Mouse (Mus musculus) CD4-positive, CD25-positive, alpha-beta regulatory T cell, adult 2 months (primary cell): ENCODE data around the gene Ap3b1.
A peak's percentile ranks its signal among the peaks of the same experiment; 100 is the strongest.

Experiments
- DNase-seq: peaks from one replicate; pipeline ENCODE4 v3.0.0-alpha.2; 2012; ENCODE audit warnings: low read depth, low spot score

Gene Ap3b1

GRCm38 (mm10) chr13:94537336-94537735, 178.6 kb downstream of the Ap3b1 start:
- no peak for DNase-seq

GRCm38 (mm10) chr13:94539851-94540646, 181.3 kb downstream of the Ap3b1 start:
- no peak for DNase-seq

- DNase-seq, result no peak
Measured at GRCm38 (mm10) chr13:94542061-94542460, 183.3 kb downstream of the Ap3b1 start.

- no peak for DNase-seq
Measured at GRCm38 (mm10) chr13:94544211-94544610, 185.5 kb downstream of the Ap3b1 start.

- no peak for DNase-seq
Measured at GRCm38 (mm10) chr13:94545739-94546138, 187.0 kb downstream of the Ap3b1 start.

GRCm38 (mm10) chr13:94546246-94546645, 187.5 kb downstream of the Ap3b1 start:
- no peak for DNase-seq

GRCm38 (mm10) chr13:94549580-94549979, 190.8 kb downstream of the Ap3b1 start:
- no peak for DNase-seq

GRCm38 (mm10) chr13:94550037-94550436, 191.3 kb downstream of the Ap3b1 start:
- DNase-seq, result no peak

GRCm38 (mm10) chr13:94560011-94560410, 201.3 kb downstream of the Ap3b1 start:
- DNase-seq, result peak; percentile 76

- no peak for DNase-seq
Measured at GRCm38 (mm10) chr13:94560878-94561277, 202.1 kb downstream of the Ap3b1 start.

- DNase-seq, result no peak
Measured at GRCm38 (mm10) chr13:94562652-94563339, 204.0 kb downstream of the Ap3b1 start.

- DNase-seq, result no peak
Measured at GRCm38 (mm10) chr13:94563836-94564235, 205.1 kb downstream of the Ap3b1 start.

- DNase-seq, result no peak
Measured at GRCm38 (mm10) chr13:94564351-94564994, 205.7 kb downstream of the Ap3b1 start.

- DNase-seq, result no peak
Measured at GRCm38 (mm10) chr13:94565176-94565575, 206.4 kb downstream of the Ap3b1 start.

GRCm38 (mm10) chr13:94565616-94566015, 206.9 kb downstream of the Ap3b1 start:
- DNase-seq, result no peak

GRCm38 (mm10) chr13:94567739-94568138, 209.0 kb downstream of the Ap3b1 start:
- DNase-seq, result no peak

- DNase-seq, result no peak
Measured at GRCm38 (mm10) chr13:94571001-94571400, 212.2 kb downstream of the Ap3b1 start.

GRCm38 (mm10) chr13:94573356-94573755, 214.6 kb downstream of the Ap3b1 start:
- DNase-seq, result no peak

- DNase-seq, result no peak
Measured at GRCm38 (mm10) chr13:94573833-94574232, 215.1 kb downstream of the Ap3b1 start.

- no peak for DNase-seq
Measured at GRCm38 (mm10) chr13:94575607-94576398, 217.0 kb downstream of the Ap3b1 start.

GRCm38 (mm10) chr13:94576399-94577176, 217.8 kb downstream of the Ap3b1 start:
- no peak for DNase-seq
